Mouse (Mus musculus) bone marrow, adult 2 months (tissue): Measurements from ENCODE around the gene Fndc9.

ENCODE experiments used
- CTCF ChIP-seq: fragments of 200-500 bp; IDR thresholded peaks from 2 replicates; pipeline ENCODE4 v1.5.1; 2011; ENCODE audit warnings: low read length, control low read depth; ENCODE audit not compliant: control insufficient read depth, insufficient read depth
- POLR2A ChIP-seq: fragments of 200-500 bp; IDR thresholded peaks from 2 replicates; pipeline ENCODE4 v1.6.1; 2011; ENCODE audit warnings: low read depth, mild to moderate bottlenecking, control low read depth, low read length, borderline replicate concordance; ENCODE audit not compliant: control insufficient read depth

DNA sequence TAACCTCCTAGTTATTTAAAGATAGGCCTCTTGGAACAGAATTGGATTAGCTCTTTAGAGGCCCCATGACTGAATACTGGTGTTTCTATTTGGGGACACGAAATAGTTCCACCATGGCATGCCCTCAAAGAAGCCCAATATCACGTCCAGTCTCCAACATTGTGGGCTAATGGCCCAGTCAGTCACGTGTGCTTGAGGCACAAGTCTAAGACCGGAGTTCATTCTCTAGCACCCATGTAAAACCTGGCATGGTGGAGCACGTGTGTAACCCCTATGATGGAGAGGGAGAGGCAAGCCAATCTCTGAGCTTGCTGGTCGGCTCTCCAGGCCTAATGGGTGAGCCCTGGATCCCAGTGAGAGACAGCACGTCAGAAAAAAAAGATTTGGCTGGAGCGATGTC lies 40.8 kb downstream of the Fndc9 start:
- TF ChIP-seq CTCF (no peak), POLR2A (no peak)
